Mouse (Mus musculus) heart, embryonic 15.5 days (tissue): ENCODE measurements at regions not wholly inside any gene's neighbourhood (a gene's known extent, or its start where the extent isn't known, plus 50 kb on each side); places are given as distances from the start of the nearest gene placed in this dataset.

ENCODE experiments used
- ATAC-seq: fragments of 200-750 bp; cut with Nextera tagmentation; replicated peaks from 2 replicates; pipeline ENCODE4 v1.8.0; 2017; ENCODE audit warnings: low read depth, moderate TSS enrichment; ENCODE audit not compliant: insufficient number of reproducible peaks, insufficient read depth, low FRiP score
- H3K27ac ChIP-seq: fragments of 300-500 bp; sonication (generic); 2 replicates; pipeline ENCODE4 v1.5.1; 2015; ENCODE audit warnings: mild to moderate bottlenecking, inconsistent platforms
- H3K27me3 ChIP-seq: fragments of 300-500 bp; sonication (generic); 2 replicates; pipeline ENCODE4 v1.6.1; 2015; ENCODE audit warnings: inconsistent platforms
- H3K36me3 ChIP-seq: fragments of 300-500 bp; sonication (generic); 2 replicates; pipeline ENCODE4 v1.6.1; 2015; ENCODE audit warnings: mild to moderate bottlenecking, inconsistent platforms
- H3K4me1 ChIP-seq: fragments of 300-500 bp; sonication (generic); replicated peaks from 2 replicates; pipeline ENCODE4 v1.6.1; 2015; ENCODE audit warnings: inconsistent platforms
- H3K4me2 ChIP-seq: fragments of 300-500 bp; sonication (generic); 2 replicates; pipeline ENCODE4 v1.6.1; 2015; ENCODE audit warnings: inconsistent platforms, mild to moderate bottlenecking, moderate library complexity
- H3K4me3 ChIP-seq: fragments of 300-500 bp; sonication (generic); 2 replicates; pipeline ENCODE4 v1.5.1; 2015; ENCODE audit warnings: mild to moderate bottlenecking, inconsistent platforms
- H3K9ac ChIP-seq: fragments of 300-500 bp; sonication (generic); 2 replicates; pipeline ENCODE4 v1.6.1; 2015; ENCODE audit warnings: mild to moderate bottlenecking, inconsistent platforms
- H3K9me3 ChIP-seq: fragments of 300-500 bp; sonication (generic); replicated peaks from 2 replicates; pipeline ENCODE4 v1.6.1; 2016; ENCODE audit warnings: inconsistent platforms
- WGBS: fragments of 180-500 bp; shearing (Covaris S2); methylation state at CpG from one replicate; pipeline ENCODE4 v1.1.7; 2015; ENCODE audit warnings: mixed read lengths; 5-methylcytosine and 5-hydroxymethylcytosine counted together

GRCm38 (mm10) chr5:116829771-116830170, 238.2 kb upstream of the Srrm4 start:
- H3K27ac ChIP-seq, result no peak overlapping the region
- H3K9me3 ChIP-seq, result no peaks in the 10 kb centered on the region
- no peaks in the 10 kb centered on the region for H3K4me1 ChIP-seq
- H3K4me2 ChIP-seq, result no peak overlapping the region
- WGBS, result 11% methylated on average over 11 of the region's 11 CpGs
- H3K27me3 ChIP-seq, result no peaks in the 10 kb centered on the region
- no peak for ATAC-seq
- no peaks in the 10 kb centered on the region for H3K36me3 ChIP-seq
- H3K9ac ChIP-seq, result no peak overlapping the region
- no peak overlapping the region for H3K4me3 ChIP-seq

- no peak for ATAC-seq
- no peak overlapping the region for H3K4me2 ChIP-seq
- H3K27ac ChIP-seq, result no peak overlapping the region
- H3K36me3 ChIP-seq, result no peaks in the 10 kb centered on the region
- H3K9ac ChIP-seq, result no peak overlapping the region
- H3K9me3 ChIP-seq, result no peaks in the 10 kb centered on the region
- no peaks in the 10 kb centered on the region for H3K4me1 ChIP-seq
- 70% methylated on average over 3 of the region's 3 CpGs for WGBS
- H3K27me3 ChIP-seq, result no peaks in the 10 kb centered on the region
- no peak overlapping the region for H3K4me3 ChIP-seq
These were observed 231.6 kb upstream of the Srrm4 start for GRCm38 (mm10) chr5:116823260-116823659.

GRCm38 (mm10) chr5:116822141-116822540, 230.5 kb upstream of the Srrm4 start:
- no peak overlapping the region for H3K9ac ChIP-seq
- no peaks in the 10 kb centered on the region for H3K9me3 ChIP-seq
- no peak for ATAC-seq
- no peaks in the 10 kb centered on the region for H3K4me1 ChIP-seq
- no peak overlapping the region for H3K27ac ChIP-seq
- no peaks in the 10 kb centered on the region for H3K36me3 ChIP-seq
- H3K4me2 ChIP-seq, result no peak overlapping the region
- no peaks in the 10 kb centered on the region for H3K27me3 ChIP-seq
- H3K4me3 ChIP-seq, result no peak overlapping the region
- WGBS, result 19% methylated on average over 14 of the region's 14 CpGs

- Histone ChIP-seq H3K36me3 (no peaks in the 10 kb centered on the region), H3K9me3 (no peaks in the 10 kb centered on the region), H3K9ac (no peak overlapping the region), H3K27ac (no peak overlapping the region), H3K27me3 (no peaks in the 10 kb centered on the region), H3K4me2 (no peak overlapping the region), H3K4me3 (no peak overlapping the region), H3K4me1 (no peaks in the 10 kb centered on the region)
- no peak for ATAC-seq
- WGBS, result 58% methylated on average over 2 of the region's 2 CpGs
These were observed 218.2 kb upstream of the Srrm4 start for GRCm38 (mm10) chr5:116809799-116810198.

- Histone ChIP-seq H3K27me3 (no peaks in the 10 kb centered on the region), H3K27ac (no peak overlapping the region)
- WGBS, result 59% methylated on average over 17 of the region's 17 CpGs
These were observed 217.6 kb upstream of the Srrm4 start for GRCm38 (mm10) chr5:116809001-116809759.

GRCm38 (mm10) chr5:116797460-116797859, 205.8 kb upstream of the Srrm4 start:
- H3K27me3 ChIP-seq, result no peaks in the 10 kb centered on the region
- no peak overlapping the region for H3K4me2 ChIP-seq
- H3K27ac ChIP-seq, result no peak overlapping the region
- no peaks in the 10 kb centered on the region for H3K4me1 ChIP-seq
- WGBS, result 27% methylated on average over 2 of the region's 2 CpGs
- H3K36me3 ChIP-seq, result no peaks in the 10 kb centered on the region
- H3K4me3 ChIP-seq, result no peak overlapping the region
- no peak for ATAC-seq
- H3K9ac ChIP-seq, result no peak overlapping the region
- H3K9me3 ChIP-seq, result no peaks in the 10 kb centered on the region

More at GRCm38 (mm10) chr5:116809001-116809759, 217.6 kb upstream of the Srrm4 start:
- H3K4me2 ChIP-seq, result no peak overlapping the region
- H3K4me1 ChIP-seq, result no peaks in the 10 kb centered on the region
- H3K36me3 ChIP-seq, result no peaks in the 10 kb centered on the region
- no peak overlapping the region for H3K4me3 ChIP-seq
- H3K9ac ChIP-seq, result no peak overlapping the region
- H3K9me3 ChIP-seq, result no peaks in the 10 kb centered on the region
- no peak for ATAC-seq

GRCm38 (mm10) chr5:116795169-116795568, 203.6 kb upstream of the Srrm4 start:
- Histone ChIP-seq H3K27ac (no peak overlapping the region), H3K36me3 (no peaks in the 10 kb centered on the region), H3K27me3 (no peaks in the 10 kb centered on the region), H3K4me1 (no peaks in the 10 kb centered on the region), H3K9ac (no peak overlapping the region), H3K4me3 (no peak overlapping the region), H3K9me3 (no peaks in the 10 kb centered on the region), H3K4me2 (no peak overlapping the region)
- 27% methylated on average over 5 of the region's 5 CpGs for WGBS
- ATAC-seq, result no peak

- Histone ChIP-seq H3K27ac (no peak overlapping the region), H3K36me3 (no peaks in the 10 kb centered on the region), H3K4me2 (no peak overlapping the region), H3K9me3 (no peaks in the 10 kb centered on the region), H3K27me3 (no peaks in the 10 kb centered on the region), H3K9ac (no peak overlapping the region), H3K4me3 (no peak overlapping the region), H3K4me1 (no peaks in the 10 kb centered on the region)
- 56% methylated on average over 8 of the region's 8 CpGs for WGBS
- no peak for ATAC-seq
These were observed 198.8 kb upstream of the Srrm4 start for GRCm38 (mm10) chr5:116790419-116790818.

- no peak for ATAC-seq
- no peak overlapping the region for H3K27ac ChIP-seq
These were observed 198.2 kb upstream of the Srrm4 start for GRCm38 (mm10) chr5:116789859-116790258.

GRCm38 (mm10) chr5:116776450-116776849, 184.8 kb upstream of the Srrm4 start:
- H3K4me2 ChIP-seq, result no peak overlapping the region
- no peak overlapping the region for H3K27ac ChIP-seq
- no peaks in the 10 kb centered on the region for H3K4me1 ChIP-seq
- no peak overlapping the region for H3K9ac ChIP-seq
- no peak for ATAC-seq
- H3K27me3 ChIP-seq, result no peaks in the 10 kb centered on the region
- H3K4me3 ChIP-seq, result no peak overlapping the region
- 37% methylated on average over 2 of the region's 2 CpGs for WGBS
- H3K9me3 ChIP-seq, result no peaks in the 10 kb centered on the region
- no peaks in the 10 kb centered on the region for H3K36me3 ChIP-seq

More at GRCm38 (mm10) chr5:116789859-116790258, 198.2 kb upstream of the Srrm4 start:
- no peaks in the 10 kb centered on the region for H3K9me3 ChIP-seq
- H3K4me2 ChIP-seq, result no peak overlapping the region
- H3K27me3 ChIP-seq, result no peaks in the 10 kb centered on the region
- no peak overlapping the region for H3K4me3 ChIP-seq
- 67% methylated on average over 9 of the region's 9 CpGs for WGBS
- no peaks in the 10 kb centered on the region for H3K4me1 ChIP-seq
- H3K36me3 ChIP-seq, result no peaks in the 10 kb centered on the region
- H3K9ac ChIP-seq, result no peak overlapping the region

GRCm38 (mm10) chr5:116766261-116766660, 174.6 kb upstream of the Srrm4 start:
- H3K4me3 ChIP-seq, result no peak overlapping the region
- H3K9me3 ChIP-seq, result no peaks in the 10 kb centered on the region
- no peak for ATAC-seq
- no peak overlapping the region for H3K4me2 ChIP-seq
- no peak overlapping the region for H3K27ac ChIP-seq
- no peak overlapping the region for H3K9ac ChIP-seq
- H3K27me3 ChIP-seq, result no peaks in the 10 kb centered on the region
- H3K4me1 ChIP-seq, result no peaks in the 10 kb centered on the region
- WGBS, result 75% methylated on average over 2 of the region's 2 CpGs
- no peaks in the 10 kb centered on the region for H3K36me3 ChIP-seq

- H3K36me3 ChIP-seq, result no peaks in the 10 kb centered on the region
- H3K27me3 ChIP-seq, result no peaks in the 10 kb centered on the region
- no peak overlapping the region for H3K4me2 ChIP-seq
- H3K9me3 ChIP-seq, result no peaks in the 10 kb centered on the region
- no peak overlapping the region for H3K4me3 ChIP-seq
- H3K9ac ChIP-seq, result no peak overlapping the region
- H3K27ac ChIP-seq, result no peak overlapping the region
- 86% methylated on average over 6 of the region's 6 CpGs for WGBS
- ATAC-seq, result no peak
- no peaks in the 10 kb centered on the region for H3K4me1 ChIP-seq
These were observed 169.7 kb upstream of the Srrm4 start for GRCm38 (mm10) chr5:116761323-116761722.
